Mouse (Mus musculus): ENCODE data around the gene Dnajb7. TPM values are rescaled to one million over a fixed set of nuclear protein-coding genes. Genes with fewer than 3 reads are reported as not detected.

Gene Dnajb7
- not detected for polyA plus RNA-seq (2014; fragmentation: Illumina TruSeq; extraction: RNeasy Lipid Tissue Mini Kit (QIAGEN cat#74804); ENCODE audit: low read depth, low replicate concordance)

GRCm38 (mm10) chr15:81408199-81408598 lies at the start of gene Dnajb7:
TSS of gene Dnajb7 (minus strand) at chr15:81408299.

GRCm38 (mm10) chr15:81399638-81400315 lies 8.3 kb downstream of the Dnajb7 start, which contains the start of the genes St13 and Xpnpep3:
TSS of gene St13 (minus strand) at chr15:81400077.
TSS of gene Xpnpep3 (plus strand) at chr15:81400138.

GRCm38 (mm10) chr15:81360345-81361021 lies 47.6 kb downstream of the Dnajb7 start, which contains the start of gene Slc25a17:
TSS of gene Slc25a17 (minus strand) at chr15:81360812.

Other genes with a start within 250 kb of the Dnajb7 start
- gene Mrtfa, start 217.5 kb downstream of the Dnajb7 start, polyA plus RNA-seq (2014; fragmentation: Illumina TruSeq; extraction: RNeasy Lipid Tissue Mini Kit (QIAGEN cat#74804); ENCODE audit: low read depth, low replicate concordance): 2.2 TPM
- gene Mchr1, start 172.8 kb downstream of the Dnajb7 start, polyA plus RNA-seq (2014; fragmentation: Illumina TruSeq; extraction: RNeasy Lipid Tissue Mini Kit (QIAGEN cat#74804); ENCODE audit: low read depth, low replicate concordance): not detected
- gene Slc25a17, start 47.5 kb downstream of the Dnajb7 start, polyA plus RNA-seq (2014; fragmentation: Illumina TruSeq; extraction: RNeasy Lipid Tissue Mini Kit (QIAGEN cat#74804); ENCODE audit: low read depth, low replicate concordance): 137 TPM
- gene St13, start 8.2 kb downstream of the Dnajb7 start, polyA plus RNA-seq (2014; fragmentation: Illumina TruSeq; extraction: RNeasy Lipid Tissue Mini Kit (QIAGEN cat#74804); ENCODE audit: low read depth, low replicate concordance): 639 TPM
- 20.6 TPM for gene Xpnpep3, start 8.2 kb downstream of the Dnajb7 start, polyA plus RNA-seq (2014; fragmentation: Illumina TruSeq; extraction: RNeasy Lipid Tissue Mini Kit (QIAGEN cat#74804); ENCODE audit: low read depth, low replicate concordance)
- 120 TPM for gene Rbx1, start 58.0 kb upstream of the Dnajb7 start, polyA plus RNA-seq (2014; fragmentation: Illumina TruSeq; extraction: RNeasy Lipid Tissue Mini Kit (QIAGEN cat#74804); ENCODE audit: low read depth, low replicate concordance)
- 78.9 TPM for gene Ep300, start 177.1 kb upstream of the Dnajb7 start, polyA plus RNA-seq (2014; fragmentation: Illumina TruSeq; extraction: RNeasy Lipid Tissue Mini Kit (QIAGEN cat#74804); ENCODE audit: low read depth, low replicate concordance)

Measured in adrenal gland, adult 10 weeks (tissue).